Mouse (Mus musculus) midbrain, embryonic 14.5 days (tissue): ENCODE data around the gene Il1rapl1. TPM values are rescaled to one million over a fixed set of nuclear protein-coding genes. Genes with fewer than 3 reads are reported as not detected.

Experiments
- ATAC-seq: fragments of 200-750 bp; cut with Nextera tagmentation; 2 replicates; pipeline ENCODE4 v1.8.0; 2017; ENCODE audit warnings: moderate number of reproducible peaks, moderate library complexity; ENCODE audit not compliant: low FRiP score, low TSS enrichment
- DNase-seq: peaks from one replicate; pipeline ENCODE4 v3.0.0-alpha.2; 2015
- H3K27ac ChIP-seq: fragments of 300-500 bp; sonication (generic); replicated peaks from 2 replicates; pipeline ENCODE4 v1.5.1; 2014; ENCODE audit warnings: mild to moderate bottlenecking, low read depth, low read length, moderate library complexity
- H3K27me3 ChIP-seq: fragments of 300-500 bp; sonication (generic); 2 replicates; pipeline ENCODE4 v1.6.1; 2014; ENCODE audit warnings: low read length, control low read depth, mixed read lengths; ENCODE audit not compliant: control insufficient read depth, insufficient read depth
- H3K36me3 ChIP-seq: fragments of 300-500 bp; sonication (generic); 2 replicates; pipeline ENCODE4 v1.6.1; 2014; ENCODE audit warnings: low read length, control low read depth; ENCODE audit not compliant: control insufficient read depth, insufficient read depth
- H3K4me1 ChIP-seq: fragments of 300-500 bp; sonication (generic); 2 replicates; pipeline ENCODE4 v1.6.1; 2014; ENCODE audit warnings: mild to moderate bottlenecking, antibody characterized with exemption, low read length, control low read depth; ENCODE audit not compliant: control insufficient read depth, insufficient read depth
- H3K4me2 ChIP-seq: fragments of 300-500 bp; sonication (generic); 2 replicates; pipeline ENCODE4 v1.6.1; 2014; ENCODE audit warnings: mild to moderate bottlenecking, low read length, moderate library complexity
- H3K4me3 ChIP-seq: fragments of 300-500 bp; sonication (generic); replicated peaks from 2 replicates; pipeline ENCODE4 v1.5.1; 2014; ENCODE audit warnings: low read depth, low read length
- H3K9ac ChIP-seq: fragments of 300-500 bp; sonication (generic); replicated peaks from 2 replicates; pipeline ENCODE4 v1.6.1; 2014; ENCODE audit warnings: mild to moderate bottlenecking, low read length, moderate library complexity
- H3K9me3 ChIP-seq: fragments of 300-500 bp; sonication (generic); 2 replicates; pipeline ENCODE4 v1.6.1; 2016; ENCODE audit warnings: low read length, control low read depth, mixed read lengths; ENCODE audit not compliant: control insufficient read depth
- WGBS: fragments of 180-500 bp; shearing (Covaris S2); extraction: QIAGEN DNeasy Blood & Tissue Kit; methylation state at CpG from one replicate; pipeline ENCODE4 v1.1.7; 2014; 5-methylcytosine and 5-hydroxymethylcytosine counted together
- polyA plus RNA-seq: library from polyadenylated mRNA; unstranded; fragments of >200 nt; fragmentation: Nextera tagmentation; extraction: Ambion mirVana; gene quantifications from 2 replicates; pipeline ENCODE4 v1.2.1, GENCODE M21; 2014

Il1rapl1 gene
- polyA plus RNA-seq, 1 experiment from 2014 or later: 4.4 TPM

- Histone ChIP-seq H3K36me3 (no peaks in the 10 kb centered on the region), H3K4me1 (no peaks in the 10 kb centered on the region), H3K9me3 (no peaks in the 10 kb centered on the region), H3K9ac (no peak overlapping the region), H3K27ac (no peak overlapping the region), H3K4me3 (no peak overlapping the region), H3K4me2 (no peak overlapping the region), H3K27me3 (no peaks in the 10 kb centered on the region)
- no peak for DNase-seq
- ATAC-seq: no peak
These were observed 301.6 kb downstream of the Il1rapl1 start for GRCm38 (mm10) chrX:87813884-87814283.

DNA sequence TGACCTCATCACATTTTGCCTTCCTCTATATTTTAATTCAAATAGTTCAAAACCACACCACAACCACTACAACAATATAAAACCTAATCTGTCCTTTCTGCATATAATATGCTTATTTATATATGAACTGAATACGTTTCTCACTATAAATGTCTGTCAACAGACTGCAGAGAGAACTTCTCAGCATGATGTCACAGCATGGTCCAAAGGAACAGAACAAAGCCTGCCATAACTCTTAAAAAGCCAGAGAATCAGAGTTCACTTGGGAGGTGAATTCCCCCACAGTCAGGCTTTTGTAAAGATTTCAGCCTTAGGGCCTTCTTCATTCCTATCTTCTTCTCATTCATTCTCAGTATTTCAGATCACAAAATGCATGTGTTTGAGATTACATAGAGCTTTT is 307.7 kb downstream of the Il1rapl1 start:
- no peaks in the 10 kb centered on the region for H3K9me3 ChIP-seq
- no peak overlapping the region for H3K4me2 ChIP-seq
- no peak overlapping the region for H3K9ac ChIP-seq
- WGBS: 13% methylated on average over 1 of the region's 1 CpGs
- H3K36me3 ChIP-seq: no peaks in the 10 kb centered on the region
- H3K27me3 ChIP-seq: no peaks in the 10 kb centered on the region
- peak; percentile 1 for DNase-seq
- no peak overlapping the region for H3K4me3 ChIP-seq
- no peak for ATAC-seq
- no peak overlapping the region for H3K27ac ChIP-seq
- no peaks in the 10 kb centered on the region for H3K4me1 ChIP-seq

- ATAC-seq: no peak
- Histone ChIP-seq H3K9me3 (no peaks in the 10 kb centered on the region), H3K27ac (no peak overlapping the region), H3K4me3 (no peak overlapping the region), H3K36me3 (no peaks in the 10 kb centered on the region), H3K4me1 (no peaks in the 10 kb centered on the region), H3K27me3 (no peaks in the 10 kb centered on the region), H3K9ac (no peak overlapping the region), H3K4me2 (no peak overlapping the region)
- DNase-seq: no peak
These were observed 322.4 kb downstream of the Il1rapl1 start for GRCm38 (mm10) chrX:87793011-87793410.

DNA sequence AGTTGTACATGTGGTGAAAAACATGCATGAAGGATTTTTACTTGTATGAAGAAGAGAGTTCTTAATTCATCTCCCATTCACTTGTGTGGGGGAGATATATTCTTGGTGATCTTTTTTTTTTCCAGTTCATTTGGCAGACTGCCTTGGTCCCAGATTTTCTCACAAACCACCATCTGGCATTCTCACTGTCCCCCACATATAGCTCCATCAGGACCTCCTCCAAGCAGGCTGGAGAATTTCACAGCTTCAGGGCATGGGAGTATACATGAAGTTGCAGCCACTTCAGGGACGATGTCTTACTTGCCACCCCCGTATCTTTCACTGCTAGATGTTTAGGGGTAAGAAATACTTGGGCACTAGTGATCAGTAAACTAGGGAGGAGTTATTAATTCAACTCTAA is 404.9 kb downstream of the Il1rapl1 start:
- no peak for ATAC-seq
- 65% methylated on average over 2 of the region's 2 CpGs for WGBS

GRCm38 (mm10) chrX:87663856-87664255 is 451.6 kb downstream of the Il1rapl1 start:
- DNase-seq: no peak
- ATAC-seq: no peak
- Histone ChIP-seq H3K4me3 (no peak overlapping the region), H3K9me3 (no peaks in the 10 kb centered on the region), H3K4me2 (no peak overlapping the region), H3K27ac (no peak overlapping the region), H3K36me3 (no peaks in the 10 kb centered on the region), H3K27me3 (no peaks in the 10 kb centered on the region), H3K4me1 (no peaks in the 10 kb centered on the region), H3K9ac (no peak overlapping the region)
- 90% methylated on average over 1 of the region's 1 CpGs for WGBS

More for the DNA sequence above, 404.9 kb downstream of the Il1rapl1 start:
- no peak overlapping the region for H3K4me3 ChIP-seq
- no peaks in the 10 kb centered on the region for H3K27me3 ChIP-seq
- no peak overlapping the region for H3K9ac ChIP-seq
- no peaks in the 10 kb centered on the region for H3K36me3 ChIP-seq
- no peak overlapping the region for H3K4me2 ChIP-seq
- H3K27ac ChIP-seq: no peak overlapping the region
- peak; percentile 15 for DNase-seq
- H3K9me3 ChIP-seq: no peaks in the 10 kb centered on the region
- no peaks in the 10 kb centered on the region for H3K4me1 ChIP-seq

DNA sequence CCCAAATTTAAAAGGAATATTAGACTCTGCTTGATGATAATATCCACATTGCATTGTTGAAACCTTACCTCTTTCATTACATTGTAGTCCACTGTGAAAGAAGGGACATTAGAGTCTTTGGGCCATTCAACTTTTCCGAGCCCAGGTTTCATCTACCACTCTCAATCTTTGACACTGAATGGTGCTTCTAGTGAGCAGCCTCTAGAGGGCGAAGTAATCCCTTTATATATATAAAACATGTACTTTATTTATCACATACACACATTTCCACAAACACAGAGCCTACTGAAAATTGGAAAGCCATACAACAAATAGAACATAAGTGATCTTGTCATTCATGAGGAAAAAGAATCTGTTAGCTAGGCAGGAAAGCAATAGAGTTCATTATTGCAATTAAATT is 459.8 kb downstream of the Il1rapl1 start:
- H3K4me2 ChIP-seq: no peak overlapping the region
- WGBS: 33% methylated on average over 2 of the region's 2 CpGs
- ATAC-seq: no peak

GRCm38 (mm10) chrX:87600914-87601313 is 514.5 kb downstream of the Il1rapl1 start:
- ATAC-seq (no peak), DNase-seq (peak; percentile 54)
- Histone ChIP-seq H3K9me3 (no peaks in the 10 kb centered on the region), H3K36me3 (no peaks in the 10 kb centered on the region), H3K4me2 (no peak overlapping the region), H3K4me3 (no peak overlapping the region), H3K9ac (no peak overlapping the region), H3K27me3 (no peaks in the 10 kb centered on the region), H3K4me1 (no peaks in the 10 kb centered on the region), H3K27ac (no peak overlapping the region)

More for the DNA sequence above, 459.8 kb downstream of the Il1rapl1 start:
- no peaks in the 10 kb centered on the region for H3K4me1 ChIP-seq
- no peak overlapping the region for H3K27ac ChIP-seq
- H3K36me3 ChIP-seq: no peaks in the 10 kb centered on the region
- no peak overlapping the region for H3K4me3 ChIP-seq
- H3K9ac ChIP-seq: no peak overlapping the region
- H3K27me3 ChIP-seq: no peaks in the 10 kb centered on the region
- H3K9me3 ChIP-seq: no peaks in the 10 kb centered on the region
- DNase-seq: peak; percentile 40

DNA sequence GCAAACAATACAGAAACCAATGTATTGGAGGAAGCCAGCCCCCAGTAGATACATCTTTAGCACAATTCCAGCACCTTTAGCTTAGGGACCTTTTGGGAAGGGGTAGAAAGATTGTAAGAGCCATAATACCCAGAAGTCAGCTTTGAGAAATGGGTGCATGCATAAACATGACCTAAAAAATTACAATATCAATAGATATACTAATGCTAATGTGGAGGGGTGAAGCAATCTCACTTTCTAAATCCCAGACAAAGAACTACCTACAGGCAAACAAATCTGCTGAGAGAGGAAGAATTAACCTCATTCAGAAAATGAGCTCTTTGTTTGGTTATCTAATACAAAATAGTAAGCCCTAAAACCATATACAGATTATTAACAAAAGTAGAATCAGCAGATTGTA is 607.4 kb downstream of the Il1rapl1 start:
- no peak for DNase-seq
- ATAC-seq: no peak
- Histone ChIP-seq H3K4me3 (no peak overlapping the region), H3K27me3 (no peaks in the 10 kb centered on the region), H3K27ac (no peak overlapping the region), H3K4me2 (no peak overlapping the region), H3K4me1 (no peaks in the 10 kb centered on the region), H3K9ac (no peak overlapping the region), H3K9me3 (no peaks in the 10 kb centered on the region), H3K36me3 (no peaks in the 10 kb centered on the region)

- Histone ChIP-seq H3K4me1 (no peaks in the 10 kb centered on the region), H3K27me3 (no peaks in the 10 kb centered on the region), H3K4me3 (no peak overlapping the region), H3K36me3 (no peaks in the 10 kb centered on the region), H3K27ac (no peak overlapping the region), H3K9ac (no peak overlapping the region), H3K4me2 (no peak overlapping the region), H3K9me3 (no peaks in the 10 kb centered on the region)
- WGBS: 77% methylated on average over 5 of the region's 5 CpGs
- DNase-seq (no peak), ATAC-seq (no peak)
These were observed 612.8 kb downstream of the Il1rapl1 start for GRCm38 (mm10) chrX:87502604-87503003.
